Mouse (Mus musculus) central nervous system, embryonic 11.5 days (tissue): ENCODE data around the gene Vmn1r68. TPM values are rescaled to one million over a fixed set of nuclear protein-coding genes. Genes with fewer than 3 reads are reported as not detected.

Source experiments
- polyA plus RNA-seq: library from polyadenylated mRNA; depleted of rRNA; stranded (reverse); fragments of >200 nt; gene quantifications from 2 replicates; pipeline ENCODE4 v1.2.3, GENCODE M21; 2012; rRNA removed

Vmn1r68 gene
- polyA plus RNA-seq = not detected in 2 replicates

DNA sequence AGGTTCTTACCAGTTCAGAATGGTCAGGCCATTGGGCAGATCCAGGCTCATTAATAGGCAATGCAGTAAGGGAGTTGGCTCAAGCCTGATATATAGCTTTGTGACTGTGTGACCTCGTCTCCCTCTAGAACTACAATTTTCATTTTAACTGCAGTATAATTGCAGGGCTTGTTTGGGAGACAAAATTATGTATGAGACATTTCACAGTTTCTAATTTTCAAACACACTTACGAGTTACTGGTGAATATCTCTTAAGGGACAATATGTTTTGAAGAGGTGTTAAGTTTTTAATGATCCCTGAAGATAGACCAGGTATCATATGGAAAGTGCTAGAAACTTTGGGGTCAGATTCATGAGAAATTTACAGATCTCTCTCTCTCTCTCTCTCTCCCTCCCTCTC, at the start of gene Vmn1r68:
Vmn1r68 (minus strand) TSS at position 101 of the 400 bp plus-strand sequence.

DNA sequence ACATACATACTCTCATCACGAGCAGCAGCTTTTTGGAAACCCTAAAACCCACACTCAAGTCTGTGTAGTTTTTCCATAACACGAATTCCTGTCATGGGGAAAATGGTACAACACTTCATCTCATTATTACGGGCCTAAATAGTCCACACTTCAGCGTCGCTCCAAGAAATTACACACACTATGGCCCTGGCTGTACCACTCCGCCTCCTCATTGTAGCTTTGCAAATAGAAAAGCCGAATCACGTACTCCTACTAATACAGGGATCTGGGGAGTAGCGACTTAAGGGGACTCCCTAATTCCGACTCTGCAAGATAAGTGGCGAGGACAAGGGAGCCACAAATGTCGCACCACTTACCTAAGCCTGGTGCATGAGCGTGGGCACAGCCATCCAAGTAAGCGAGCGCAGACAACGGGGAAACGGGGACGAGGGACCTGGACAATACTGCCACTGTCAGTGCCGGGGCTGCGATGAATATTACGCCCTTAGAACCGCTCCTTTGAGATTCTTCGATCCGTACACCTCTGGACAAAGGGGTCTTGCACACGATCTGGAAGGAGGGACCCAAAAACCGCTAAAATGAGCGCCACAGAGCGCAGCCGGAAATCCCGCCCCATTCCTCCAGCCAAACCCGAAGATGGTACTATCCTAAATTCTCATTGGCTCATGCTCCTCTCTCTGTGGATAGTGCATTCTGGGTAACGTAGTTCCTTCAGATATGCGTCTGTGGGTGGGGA, 63.3 kb downstream of the Vmn1r68 start, which contains the start of gene Zik1:
Zik1 (minus strand) TSS at position 609 of the 736 bp plus-strand sequence.

Other genes starting within 250 kb of the Vmn1r68 start
- not detected in 2 replicates for gene Vmn1r67, start 115.2 kb downstream of the Vmn1r68 start, polyA plus RNA-seq
- 17.8 and 27.5 TPM in 2 replicates for gene Zik1, start 63.1 kb downstream of the Vmn1r68 start, polyA plus RNA-seq
- not detected in 2 replicates for gene Vmn1r69, start 55.2 kb upstream of the Vmn1r68 start, polyA plus RNA-seq
- gene Vmn1r70, start 73.0 kb upstream of the Vmn1r68 start, polyA plus RNA-seq = not detected in 2 replicates
- gene Nlrp4b, start 129.3 kb upstream of the Vmn1r68 start, polyA plus RNA-seq = not detected in 2 replicates
- gene Vmn1r71, start 195.9 kb upstream of the Vmn1r68 start, polyA plus RNA-seq = not detected in 2 replicates